Mouse (Mus musculus): ENCODE measurements around the gene Pex19.

The Pex19 gene

GRCm38 (mm10) chr1:172183056-172183455, 56.5 kb downstream of the Pex19 start:
- DNase-seq (ENCODE audit: low read depth), result no peak

- DNase-seq (ENCODE audit: low read depth), result no peak
Measured at GRCm38 (mm10) chr1:172183915-172184314, 57.4 kb downstream of the Pex19 start.

Measured in naive thymus-derived CD4-positive, alpha-beta T cell, adult 2 months (primary cell).